Mouse (Mus musculus): ENCODE measurements around the gene Ppp1r8.
A peak's percentile ranks its signal among the peaks of the same experiment; 100 is the strongest.

Ppp1r8 gene

GRCm38 (mm10) chr4:132842970-132843704, at the start of gene Ppp1r8:
Ppp1r8 (minus strand) TSS chr4:132843169.
- peak; percentile 90 to 92 for DNase-seq

GRCm38 (mm10) chr4:132884844-132885374, 41.9 kb upstream of the Ppp1r8 start:
- DNase-seq, result peak in 1 of 2 experiments; percentile 7

- peak; percentile 92 to 93 for DNase-seq
Observed at GRCm38 (mm10) chr4:132884064-132884843, 41.3 kb upstream of the Ppp1r8 start, which contains the start of gene Stx12. Stx12 (minus strand) TSS chr4:132884509.

GRCm38 (mm10) chr4:132883561-132884063, 40.6 kb upstream of the Ppp1r8 start:
- DNase-seq, result no peak

- no peak for DNase-seq
Observed at GRCm38 (mm10) chr4:132874363-132875097, 31.6 kb upstream of the Ppp1r8 start.

GRCm38 (mm10) chr4:132873481-132874362, 30.8 kb upstream of the Ppp1r8 start:
- no peak for DNase-seq

GRCm38 (mm10) chr4:132871116-132871515, 28.1 kb upstream of the Ppp1r8 start:
- DNase-seq, result no peak

- DNase-seq, result no peak
Observed at GRCm38 (mm10) chr4:132864856-132865255, 21.9 kb upstream of the Ppp1r8 start.

- DNase-seq, result no peak
Observed at GRCm38 (mm10) chr4:132863012-132863411, 20.0 kb upstream of the Ppp1r8 start.

- no peak for DNase-seq
Observed at GRCm38 (mm10) chr4:132860880-132861279, 17.9 kb upstream of the Ppp1r8 start.

- no peak for DNase-seq
Observed at GRCm38 (mm10) chr4:132843705-132844071, 719 bp upstream of the Ppp1r8 start.

- DNase-seq, result peak; percentile 44 to 50
Observed at GRCm38 (mm10) chr4:132842281-132842906, 575 bp downstream of the Ppp1r8 start.

- DNase-seq, result no peak
Observed at GRCm38 (mm10) chr4:132841493-132841892, 1.5 kb downstream of the Ppp1r8 start.

GRCm38 (mm10) chr4:132823614-132824366, 19.2 kb downstream of the Ppp1r8 start:
- peak; percentile 40 to 73 for DNase-seq

GRCm38 (mm10) chr4:132818442-132818841, 24.5 kb downstream of the Ppp1r8 start:
- DNase-seq, result no peak

- DNase-seq, result no peak
Observed at GRCm38 (mm10) chr4:132816855-132817254, 26.1 kb downstream of the Ppp1r8 start.

- no peak for DNase-seq
Observed at GRCm38 (mm10) chr4:132816404-132816803, 26.6 kb downstream of the Ppp1r8 start.

- DNase-seq, result no peak
Observed at GRCm38 (mm10) chr4:132809621-132810020, 33.3 kb downstream of the Ppp1r8 start.

GRCm38 (mm10) chr4:132807771-132808641, 35.0 kb downstream of the Ppp1r8 start:
- no peak for DNase-seq
